9 mouse cellular contexts compared by ENCODE assay signal in genomic region chrX:77638076-77638475, GRCm38 (mm10).
DNase-seq lines count a peak whose midpoint lies in the region; TF ChIP-seq lines count a peak whose summit lies in the region.
"Had no signal": no experiment of that assay in that cellular context is flagged by ENCODE, and none has a peak within 500 bp of the region (broad histone marks: within the 10 kb centered on the region; RNA-seq: fewer than 3 reads in every experiment).

No protein-coding gene starts in this region.

- peak in 1 of 2 experiments; percentile 71; a peak in 2 of 4 replicates for TF ChIP-seq CTCF in CH12.LX (conservative IDR thresholded peaks at IDR 0.05 in 1 of 2, IDR thresholded peaks at IDR 0.05 in 1 of 2; ENCODE audit: low read depth in 2 of 2, low read length in 2 of 2)

- peak; percentile 8 for DNase-seq in kidney, adult 11 months
- no peak for DNase-seq in kidney, postnatal 4 days
- peak; percentile 52 for DNase-seq in CH12.LX (ENCODE audit: extremely low read depth)
- peak; percentile 87 for DNase-seq in brain, adult 2 months (ENCODE audit: low read depth, low spot score)
- DNase-seq in frontal cortex, postnatal 10 days (ENCODE audit: low spot score in 2 of 2), result peak; percentile 6 to 12
- DNase-seq in layer of hippocampus, adult 9-10 months (ENCODE audit: low spot score), result peak; percentile 46
- peak; percentile 38 to 41 for DNase-seq in natural killer cell, adult 2 months (ENCODE audit: low spot score in 2 of 2)
- DNase-seq in ovary, postnatal 36 days (ENCODE audit: low spot score), result no peak

- TF ChIP-seq POLR2A in CH12.LX (IDR thresholded peaks at IDR 0.05; ENCODE audit: low read depth, low read length), result no peak

- no peak overlapping the region for H3K4me3 ChIP-seq in CH12.LX (replicated peaks in 1 of 3; ENCODE audit: low read depth in 2 of 3, low read length in 2 of 3, poor library complexity in 1 of 3)
- H3K4me3 ChIP-seq: megakaryocyte, embryonic 14.5 days had no signal

- no peaks in the 10 kb centered on the region for H3K4me1 ChIP-seq in CH12.LX (ENCODE audit: control insufficient read depth in 1 of 2, insufficient read depth in 2 of 2)

- H3K27ac ChIP-seq in CH12.LX (ENCODE audit: insufficient read depth, low read depth), result no peak overlapping the region

- H3K4me2 ChIP-seq in CH12.LX (ENCODE audit: insufficient read depth, low read depth, poor library complexity, severe bottlenecking), result no peak overlapping the region

- peak; percentile 84 for TF ChIP-seq RAD21 in CH12.LX (IDR thresholded peaks at IDR 0.05; ENCODE audit: low read depth, low read length)

- in situ Hi-C loops in CH12.LX (cut with MboI; ENCODE audit: low pct_ligation_motif_present, low pct_unique_long_range_greater_than_20kb, low sequenced_read_pairs), result loop anchor here (25.0 kb wide), 1 partner anchor 126 kb away; the partner anchor contains the start of gene Tbl1x

- H3K9ac ChIP-seq in CH12.LX (ENCODE audit: insufficient read depth, low read depth), result no peak overlapping the region

- H3K9me3 ChIP-seq in CH12.LX (replicated peaks; ENCODE audit: low read length), result no peaks in the 10 kb centered on the region
- H3K9me3 ChIP-seq: megakaryocyte, embryonic 14.5 days had no signal

- no peaks in the 10 kb centered on the region for H3K27me3 ChIP-seq in CH12.LX (replicated peaks)
- H3K27me3 ChIP-seq: megakaryocyte, embryonic 14.5 days had no signal

- H3K36me3 ChIP-seq in CH12.LX (replicated peaks in 1 of 2; ENCODE audit: control insufficient read depth in 1 of 2, insufficient read depth in 1 of 2, low read length in 1 of 2), result peaks cover under 1 to 33% of the 10 kb centered on the region in 2 experiments

- dilution Hi-C loops in CH12.LX (cut with MboI; ENCODE audit: extremely low pct_ligation_motif_present, extremely low pct_unique_long_range_greater_than_20kb, low sequenced_read_pairs), result no loop called here

- TF ChIP-seq EP300 in CH12.LX (IDR thresholded peaks at IDR 0.05; ENCODE audit: low read length), result no peak

- no peaks in the 10 kb centered on the region for H3K79me2 ChIP-seq in CH12.LX (replicated peaks; ENCODE audit: control insufficient read depth, extremely low read depth, insufficient read depth, poor library complexity, severe bottlenecking)

TF ChIP-seq in CH12.LX, 34 proteins besides CTCF, POLR2A, EP300 and RAD21:
- no peak for TF ChIP-seq MXI1 (IDR thresholded peaks at IDR 0.05; ENCODE audit: low read depth, low read length)
- no peak for TF ChIP-seq IRF4 (IDR thresholded peaks at IDR 0.05; ENCODE audit: low read depth, low read length)
- TF ChIP-seq SMC3 (IDR thresholded peaks at IDR 0.05; ENCODE audit: low read depth, low read length), result peak; percentile 79
- no peak for TF ChIP-seq BHLHE40 (IDR thresholded peaks at IDR 0.05; ENCODE audit: low read depth, low read length)

Comparison
In these comparisons a context has a peak if more than half of its experiments do, and no peak if none do; other contexts are left out.
1. DNase-seq: peak in kidney, adult 11 months (single experiment), CH12.LX (single experiment), brain, adult 2 months (single experiment), frontal cortex, postnatal 10 days (2 of 2), layer of hippocampus, adult 9-10 months (single experiment) and natural killer cell, adult 2 months (2 of 2); none in kidney, postnatal 4 days (0 of 2) and ovary, postnatal 36 days (single experiment).